Mouse (Mus musculus) right cerebral cortex, postnatal 10 days (tissue): Measurements from ENCODE around the gene Gm10377.
"Not testable (repeated sequence)": the region's sequence is repeated elsewhere in the genome, so short reads cannot be mapped to it uniquely, and the experiment has no call there.

Experiments
- DNase-seq, 2 experiments: peaks; one replicate each; pipeline ENCODE4 v3.0.0; 2021; ENCODE audit warnings: low spot score in 2 of 2

Gm10377 gene

GRCm38 (mm10) chr14:42797887-42798286 lies at the start of gene Gm10377:
Gm10377 (minus strand) TSS chr14:42797987.
- DNase-seq = not testable (repeated sequence)

GRCm38 (mm10) chr14:42768721-42769120 lies 29.1 kb downstream of the Gm10377 start, which contains the start of gene Gm3015:
Gm3015 (minus strand) TSS chr14:42768821.
- DNase-seq = not testable (repeated sequence)
